Mouse (Mus musculus) kidney, postnatal 14 days (tissue): ENCODE results near the gene Riiad1.

ENCODE experiments used
- DNase-seq: peaks from one replicate; pipeline ENCODE4 v3.0.0; 2022; ENCODE audit warnings: mixed read lengths

Riiad1 gene

GRCm38 (mm10) chr3:94459834-94460233 lies 20.3 kb downstream of the Riiad1 start:
- DNase-seq = no peak

- no peak for DNase-seq
Observed at GRCm38 (mm10) chr3:94457055-94457454, 23.1 kb downstream of the Riiad1 start.

GRCm38 (mm10) chr3:94456529-94457000 lies 23.6 kb downstream of the Riiad1 start:
- peak; percentile 89 for DNase-seq

- DNase-seq = no peak
Observed at GRCm38 (mm10) chr3:94449377-94449776, 30.8 kb downstream of the Riiad1 start.

GRCm38 (mm10) chr3:94443597-94443964 lies 36.6 kb downstream of the Riiad1 start, which contains the start of gene Oaz3:
Oaz3 (minus strand) TSS chr3:94443915.
- no peak for DNase-seq

- peak; percentile 96 for DNase-seq
Observed at GRCm38 (mm10) chr3:94442951-94443596, 37.1 kb downstream of the Riiad1 start, which contains the start of gene Mrpl9. Mrpl9 (plus strand) TSS chr3:94443318.

GRCm38 (mm10) chr3:94441182-94441581 lies 39.0 kb downstream of the Riiad1 start:
- DNase-seq = peak; percentile 17

- no peak for DNase-seq
Observed at GRCm38 (mm10) chr3:94436420-94436819, 43.7 kb downstream of the Riiad1 start.

- DNase-seq = no peak
Observed at GRCm38 (mm10) chr3:94434305-94434704, 45.8 kb downstream of the Riiad1 start.

- no peak for DNase-seq
Observed at GRCm38 (mm10) chr3:94430980-94431379, 49.2 kb downstream of the Riiad1 start.
